Mouse (Mus musculus) kidney, postnatal 0 days (tissue): ENCODE data around the gene Rims1. TPM values are rescaled to one million over a fixed set of nuclear protein-coding genes. Genes with fewer than 3 reads are reported as not detected.

ENCODE experiments used
- ATAC-seq: fragments of 200-750 bp; cut with Nextera tagmentation; replicated peaks from 2 replicates; pipeline ENCODE4 v1.8.0; 2017; ENCODE audit warnings: low read depth, moderate number of reproducible peaks, moderate TSS enrichment, moderate library complexity; ENCODE audit not compliant: low FRiP score
- DNase-seq: peaks from one replicate; pipeline ENCODE4 v3.0.0-alpha.2; 2016; ENCODE audit warnings: low spot score
- H3K27ac ChIP-seq: fragments of 300-500 bp; sonication (generic); 2 replicates; pipeline ENCODE4 v1.5.1; 2014; ENCODE audit warnings: mild to moderate bottlenecking
- H3K27me3 ChIP-seq: fragments of 300-500 bp; sonication (generic); 2 replicates; pipeline ENCODE4 v1.6.1; 2014; ENCODE audit warnings: low read length, mixed read lengths; ENCODE audit not compliant: insufficient read depth
- H3K36me3 ChIP-seq: fragments of 300-500 bp; sonication (generic); 2 replicates; pipeline ENCODE4 v1.6.1; 2014; ENCODE audit warnings: low read length, mixed read lengths; ENCODE audit not compliant: insufficient read depth
- H3K4me1 ChIP-seq: fragments of 300-500 bp; sonication (generic); replicated peaks from 2 replicates; pipeline ENCODE4 v1.6.1; 2014; ENCODE audit warnings: antibody characterized with exemption, low read length, mixed read lengths; ENCODE audit not compliant: insufficient read depth
- H3K4me2 ChIP-seq: fragments of 300-500 bp; sonication (generic); 2 replicates; pipeline ENCODE4 v1.6.1; 2014; ENCODE audit warnings: mild to moderate bottlenecking, low read length, moderate library complexity, mixed read lengths
- H3K4me3 ChIP-seq: fragments of 300-500 bp; sonication (generic); replicated peaks from 2 replicates; pipeline ENCODE4 v1.5.1; 2014; ENCODE audit warnings: low read depth, low read length
- H3K9ac ChIP-seq: fragments of 300-500 bp; sonication (generic); 2 replicates; pipeline ENCODE4 v1.6.1; 2014; ENCODE audit warnings: low read depth, low read length
- H3K9me3 ChIP-seq: fragments of 300-500 bp; sonication (generic); replicated peaks from 2 replicates; pipeline ENCODE4 v1.6.1; 2016; ENCODE audit warnings: low read length, inconsistent platforms, mixed read lengths
- CTCF ChIP-seq: IDR thresholded peaks from 2 replicates; pipeline ENCODE4 v1.5.1; 2016; ENCODE audit warnings: antibody characterized with exemption, low read depth, mild to moderate bottlenecking, moderate library complexity
- WGBS: fragments of 180-500 bp; shearing (Covaris S2); extraction: QIAGEN DNeasy Blood & Tissue Kit; methylation state at CpG from one replicate; pipeline ENCODE4 v1.1.7; 2014; 5-methylcytosine and 5-hydroxymethylcytosine counted together
- polyA plus RNA-seq: library from polyadenylated mRNA; unstranded; fragments of >200 nt; fragmentation: Nextera tagmentation; extraction: Ambion mirVana; gene quantifications from 2 replicates; pipeline ENCODE4 v1.2.1, GENCODE M21; 2015

The Rims1 gene
- polyA plus RNA-seq, 1 experiment from 2014 or later, result 0.38 TPM

- Histone ChIP-seq H3K27me3 (no peaks in the 10 kb centered on the region), H3K9ac (no peak overlapping the region), H3K36me3 (no peaks in the 10 kb centered on the region), H3K4me1 (no peaks in the 10 kb centered on the region), H3K4me3 (no peak overlapping the region), H3K4me2 (peak overlapping the region; percentile 18; the same call in 1 of the 2 replicates), H3K27ac (no peak overlapping the region), H3K9me3 (no peaks in the 10 kb centered on the region)
- ATAC-seq (no peak; the same call in 1 of the 2 replicates), DNase-seq (peak; percentile 18)
- no peak for TF ChIP-seq CTCF
- 13% methylated on average over 2 of the region's 2 CpGs for WGBS
These were observed 490.3 kb downstream of the Rims1 start for GRCm38 (mm10) chr1:22315537-22315936.

GRCm38 (mm10) chr1:22311471-22311870 lies 494.3 kb downstream of the Rims1 start:
- 59% methylated on average over 7 of the region's 7 CpGs for WGBS
- no peak overlapping the region for H3K9ac ChIP-seq
- H3K4me3 ChIP-seq, result no peak overlapping the region
- no peaks in the 10 kb centered on the region for H3K27me3 ChIP-seq
- no peak for DNase-seq
- no peaks in the 10 kb centered on the region for H3K4me1 ChIP-seq
- H3K9me3 ChIP-seq, result no peaks in the 10 kb centered on the region
- TF ChIP-seq CTCF, result no peak
- H3K36me3 ChIP-seq, result no peaks in the 10 kb centered on the region
- H3K4me2 ChIP-seq, result no peak overlapping the region
- H3K27ac ChIP-seq, result no peak overlapping the region
- no peak for ATAC-seq

- H3K9ac ChIP-seq, result no peak overlapping the region
- no peaks in the 10 kb centered on the region for H3K36me3 ChIP-seq
- H3K27ac ChIP-seq, result no peak overlapping the region
- no peak overlapping the region for H3K4me2 ChIP-seq
- H3K4me3 ChIP-seq, result no peak overlapping the region
- 71% methylated on average over 5 of the region's 5 CpGs for WGBS
- H3K27me3 ChIP-seq, result no peaks in the 10 kb centered on the region
- DNase-seq (peak; percentile 14), ATAC-seq (no peak)
- no peak for TF ChIP-seq CTCF
- no peaks in the 10 kb centered on the region for H3K4me1 ChIP-seq
- no peaks in the 10 kb centered on the region for H3K9me3 ChIP-seq
These were observed 499.3 kb downstream of the Rims1 start for GRCm38 (mm10) chr1:22306519-22306918.

GRCm38 (mm10) chr1:22305932-22306331 lies 499.9 kb downstream of the Rims1 start:
- WGBS, result 56% methylated on average over 1 of the region's 1 CpGs
- no peak overlapping the region for H3K9ac ChIP-seq
- H3K4me2 ChIP-seq, result no peak overlapping the region
- H3K27me3 ChIP-seq, result no peaks in the 10 kb centered on the region
- no peak overlapping the region for H3K27ac ChIP-seq
- TF ChIP-seq CTCF, result no peak
- DNase-seq (no peak), ATAC-seq (no peak)
- no peaks in the 10 kb centered on the region for H3K36me3 ChIP-seq
- no peaks in the 10 kb centered on the region for H3K9me3 ChIP-seq
- H3K4me1 ChIP-seq, result no peaks in the 10 kb centered on the region
- H3K4me3 ChIP-seq, result no peak overlapping the region

- Histone ChIP-seq H3K27me3 (no peaks in the 10 kb centered on the region), H3K4me2 (no peak overlapping the region), H3K9me3 (no peaks in the 10 kb centered on the region), H3K9ac (no peak overlapping the region), H3K36me3 (no peaks in the 10 kb centered on the region), H3K4me1 (no peaks in the 10 kb centered on the region), H3K4me3 (no peak overlapping the region), H3K27ac (no peak overlapping the region)
- ATAC-seq (no peak), DNase-seq (no peak)
- no peak for TF ChIP-seq CTCF
- 18% methylated on average over 3 of the region's 3 CpGs for WGBS
These were observed 511.8 kb downstream of the Rims1 start for GRCm38 (mm10) chr1:22293953-22294352.

DNA sequence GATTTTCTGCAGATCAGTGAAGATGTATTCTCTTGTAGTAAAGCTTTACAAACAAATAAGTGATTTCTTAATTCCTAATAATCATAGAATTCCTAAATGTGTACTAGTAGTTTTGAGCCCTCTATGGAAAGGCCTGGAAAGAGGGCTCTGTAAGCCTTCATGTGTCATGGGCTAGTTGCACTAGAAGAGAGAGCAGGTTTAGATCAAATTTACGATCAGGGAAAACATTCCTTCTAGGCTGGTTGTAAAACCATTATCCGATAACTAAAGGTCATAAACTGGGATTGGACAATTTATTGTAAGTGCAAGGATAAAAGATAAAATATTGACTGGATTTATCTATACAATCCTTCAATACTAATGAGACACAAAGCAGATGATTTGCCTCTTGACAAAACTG lies 512.5 kb downstream of the Rims1 start:
- no peak overlapping the region for H3K27ac ChIP-seq
- H3K4me2 ChIP-seq, result no peak overlapping the region
- H3K4me3 ChIP-seq, result no peak overlapping the region
- DNase-seq (no peak), ATAC-seq (no peak)
- 16% methylated on average over 2 of the region's 2 CpGs for WGBS
- no peaks in the 10 kb centered on the region for H3K4me1 ChIP-seq
- no peaks in the 10 kb centered on the region for H3K9me3 ChIP-seq
- no peaks in the 10 kb centered on the region for H3K36me3 ChIP-seq
- no peak overlapping the region for H3K9ac ChIP-seq
- H3K27me3 ChIP-seq, result no peaks in the 10 kb centered on the region
- no peak for TF ChIP-seq CTCF

GRCm38 (mm10) chr1:22286807-22287206 lies 519.0 kb downstream of the Rims1 start:
- Histone ChIP-seq H3K4me3 (no peak overlapping the region), H3K27me3 (no peaks in the 10 kb centered on the region), H3K9me3 (no peaks in the 10 kb centered on the region), H3K4me2 (no peak overlapping the region), H3K27ac (no peak overlapping the region), H3K36me3 (no peaks in the 10 kb centered on the region), H3K9ac (no peak overlapping the region), H3K4me1 (no peaks in the 10 kb centered on the region)
- DNase-seq, result no peak
- 76% methylated on average over 2 of the region's 2 CpGs for WGBS
- no peak for TF ChIP-seq CTCF
- no peak for ATAC-seq
